Mouse (Mus musculus): ENCODE measurements around the gene Eefsec. TPM values are rescaled to one million over a fixed set of nuclear protein-coding genes. Genes with fewer than 3 reads are reported as not detected.

Gene Eefsec
- polyA plus RNA-seq, 1 experiment from 2014 or later = 32.8 TPM

DNA sequence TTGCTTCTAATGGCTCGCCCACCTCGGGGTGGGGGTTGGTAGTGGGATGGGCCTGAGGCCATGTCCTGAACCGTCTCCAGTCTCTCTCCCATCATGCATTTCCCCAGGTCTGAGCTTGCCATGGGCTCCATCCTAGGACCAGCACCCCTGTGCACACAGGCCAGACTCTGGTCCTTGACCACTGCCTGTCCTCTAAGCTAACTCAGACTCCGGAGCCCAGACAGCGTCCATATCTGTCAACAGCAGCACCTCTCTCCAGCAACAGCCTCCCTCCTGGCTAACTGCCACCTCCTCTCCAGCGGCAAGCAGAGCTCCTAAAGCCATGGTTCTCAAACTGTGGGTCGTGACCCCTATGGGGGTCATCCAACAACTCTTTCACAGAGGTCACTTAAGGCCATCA, 209.8 kb downstream of the Eefsec start:
- Histone ChIP-seq H3K9me3 (ENCODE audit: control insufficient read depth) (no peaks in the 10 kb centered on the region), H3K27ac (ENCODE audit: low read depth, low read length) (no peak overlapping the region), H3K4me1 (replicated peaks; ENCODE audit: control insufficient read depth, insufficient read depth, low read length) (no peaks in the 10 kb centered on the region), H3K4me3 (ENCODE audit: low read depth, low read length) (no peak overlapping the region), H3K27me3 (replicated peaks; ENCODE audit: control insufficient read depth, insufficient read depth, low read length) (peaks cover 9% of the 10 kb centered on the region; the same call in 1 of the 2 replicates), H3K4me2 (replicated peaks; ENCODE audit: low read depth) (no peak overlapping the region), H3K9ac (ENCODE audit: low read depth, low read length) (no peak overlapping the region), H3K36me3 (ENCODE audit: control insufficient read depth, insufficient read depth) (no peaks in the 10 kb centered on the region)
- ATAC-seq = no peak
- TF ChIP-seq CTCF (IDR thresholded peaks at IDR 0.05; ENCODE audit: low read depth) = no peak
- WGBS = 41% methylated on average over 7 of the region's 7 CpGs

DNA sequence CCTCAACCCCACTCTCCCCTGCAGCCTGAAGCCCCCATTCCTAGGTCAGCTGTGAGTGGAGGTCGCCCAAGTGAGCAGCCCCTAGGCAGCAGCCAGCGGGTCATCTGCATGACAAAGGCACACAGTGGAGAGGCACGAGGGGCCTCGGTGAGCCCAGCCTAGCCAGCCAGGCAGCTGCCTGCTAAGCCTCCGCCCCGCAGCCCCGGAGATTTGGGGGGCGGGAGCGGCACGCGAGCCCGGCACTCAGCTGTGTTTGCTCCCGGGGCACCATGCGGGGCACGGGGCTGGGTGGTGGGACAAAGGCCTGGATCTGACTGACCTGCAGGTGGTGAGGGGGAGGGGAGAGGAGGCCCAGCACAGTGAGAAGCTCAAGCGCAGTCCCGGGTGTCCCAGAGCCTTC, 210.4 kb downstream of the Eefsec start:
- no peaks in the 10 kb centered on the region for H3K4me1 ChIP-seq (replicated peaks; ENCODE audit: control insufficient read depth, insufficient read depth, low read length)
- no peaks in the 10 kb centered on the region for H3K9me3 ChIP-seq (ENCODE audit: control insufficient read depth)
- no peak overlapping the region for H3K4me3 ChIP-seq (ENCODE audit: low read depth, low read length)
- no peak overlapping the region for H3K4me2 ChIP-seq (replicated peaks; ENCODE audit: low read depth)
- H3K27ac ChIP-seq (ENCODE audit: low read depth, low read length) = no peak overlapping the region
- peaks cover 9% of the 10 kb centered on the region; the same call in 1 of the 2 replicates for H3K27me3 ChIP-seq (replicated peaks; ENCODE audit: control insufficient read depth, insufficient read depth, low read length)
- no peak for TF ChIP-seq CTCF (IDR thresholded peaks at IDR 0.05; ENCODE audit: low read depth)
- no peak for ATAC-seq
- H3K9ac ChIP-seq (ENCODE audit: low read depth, low read length) = no peak overlapping the region; the same call in 1 of the 2 replicates
- no peaks in the 10 kb centered on the region for H3K36me3 ChIP-seq (ENCODE audit: control insufficient read depth, insufficient read depth)
- WGBS = 8% methylated on average over 17 of the region's 17 CpGs

DNA sequence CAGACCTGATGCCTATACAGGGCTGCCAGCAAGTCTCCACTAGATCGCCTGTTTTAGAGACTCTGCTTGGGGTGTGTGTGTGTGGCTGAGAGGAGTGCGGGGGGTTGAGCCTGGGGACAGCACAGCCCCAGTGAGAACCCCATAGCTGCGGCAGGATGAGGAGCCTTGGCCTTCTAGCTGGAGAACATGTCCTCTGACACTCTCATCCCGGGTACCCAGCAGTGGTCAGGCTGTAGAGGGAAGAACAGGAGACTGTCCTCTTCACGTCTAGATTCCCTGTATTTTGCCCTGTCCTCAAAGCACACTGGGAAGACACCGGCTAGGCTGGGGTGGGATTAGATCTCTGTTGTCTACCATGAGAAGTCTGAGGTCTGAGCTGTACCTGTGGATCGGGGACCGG, 210.9 kb downstream of the Eefsec start:
- no peaks in the 10 kb centered on the region for H3K36me3 ChIP-seq (ENCODE audit: control insufficient read depth, insufficient read depth)
- peaks cover 9% of the 10 kb centered on the region; the same call in 1 of the 2 replicates for H3K27me3 ChIP-seq (replicated peaks; ENCODE audit: control insufficient read depth, insufficient read depth, low read length)
- no peaks in the 10 kb centered on the region for H3K9me3 ChIP-seq (ENCODE audit: control insufficient read depth)
- no peaks in the 10 kb centered on the region for H3K4me1 ChIP-seq (replicated peaks; ENCODE audit: control insufficient read depth, insufficient read depth, low read length)
- no peak overlapping the region for H3K4me2 ChIP-seq (replicated peaks; ENCODE audit: low read depth)
- no peak overlapping the region for H3K4me3 ChIP-seq (ENCODE audit: low read depth, low read length)
- no peak overlapping the region for H3K27ac ChIP-seq (ENCODE audit: low read depth, low read length)
- no peak for ATAC-seq
- 43% methylated on average over 8 of the region's 8 CpGs for WGBS
- no peak for TF ChIP-seq CTCF (IDR thresholded peaks at IDR 0.05; ENCODE audit: low read depth)
- no peak overlapping the region for H3K9ac ChIP-seq (ENCODE audit: low read depth, low read length)

DNA sequence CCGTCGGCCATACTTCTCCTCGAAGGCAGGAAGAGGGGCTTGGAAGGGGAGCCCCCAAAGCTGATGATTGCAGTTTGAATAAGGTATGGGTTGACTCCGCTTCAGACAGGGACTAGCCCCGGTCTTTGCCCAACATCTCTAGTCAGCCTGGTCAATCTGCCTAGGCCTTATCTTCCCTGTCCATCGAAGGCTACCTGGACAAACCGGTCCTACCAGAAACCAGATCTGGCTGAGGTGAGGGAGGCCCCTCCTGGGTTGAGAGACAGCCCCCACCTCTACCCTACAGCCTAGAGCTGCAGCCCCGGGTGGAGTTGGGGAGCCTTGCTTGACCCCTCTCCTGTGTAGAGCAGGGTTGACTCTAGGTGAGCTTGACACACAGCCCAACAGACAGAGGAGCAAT, 212.3 kb downstream of the Eefsec start:
- 46% methylated on average over 8 of the region's 8 CpGs for WGBS
- Histone ChIP-seq H3K27me3 (replicated peaks; ENCODE audit: control insufficient read depth, insufficient read depth, low read length) (peaks cover 9% of the 10 kb centered on the region; the same call in 1 of the 2 replicates), H3K4me1 (replicated peaks; ENCODE audit: control insufficient read depth, insufficient read depth, low read length) (no peaks in the 10 kb centered on the region), H3K27ac (ENCODE audit: low read depth, low read length) (no peak overlapping the region), H3K9ac (ENCODE audit: low read depth, low read length) (no peak overlapping the region), H3K36me3 (ENCODE audit: control insufficient read depth, insufficient read depth) (no peaks in the 10 kb centered on the region), H3K9me3 (ENCODE audit: control insufficient read depth) (no peaks in the 10 kb centered on the region), H3K4me2 (replicated peaks; ENCODE audit: low read depth) (no peak overlapping the region), H3K4me3 (ENCODE audit: low read depth, low read length) (no peak overlapping the region)
- ATAC-seq = no peak
- no peak for TF ChIP-seq CTCF (IDR thresholded peaks at IDR 0.05; ENCODE audit: low read depth)

DNA sequence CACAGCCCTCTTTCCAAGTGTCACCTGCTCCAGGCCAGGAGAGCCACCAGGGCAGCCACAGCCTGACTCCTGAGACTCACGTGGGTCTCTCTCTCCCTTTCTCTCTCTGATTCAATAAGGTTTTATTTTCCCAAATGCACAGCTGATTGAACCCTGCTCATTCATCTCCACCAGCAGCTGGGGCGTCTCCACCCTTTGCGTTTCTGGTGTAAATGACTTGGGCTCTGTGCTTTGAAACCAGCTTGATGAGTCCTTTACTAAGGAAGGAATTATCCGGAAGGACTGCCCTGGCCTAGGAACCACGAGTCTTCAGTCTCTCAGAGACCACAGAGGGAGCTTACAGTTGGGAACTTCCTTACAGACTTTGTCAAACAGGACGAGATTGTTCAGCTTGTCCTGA, 214.1 kb downstream of the Eefsec start:
- H3K4me3 ChIP-seq (ENCODE audit: low read depth, low read length) = no peak overlapping the region
- H3K36me3 ChIP-seq (ENCODE audit: control insufficient read depth, insufficient read depth) = no peaks in the 10 kb centered on the region
- WGBS = 69% methylated on average over 6 of the region's 6 CpGs
- no peak for TF ChIP-seq CTCF (IDR thresholded peaks at IDR 0.05; ENCODE audit: low read depth)
- peaks cover 11% of the 10 kb centered on the region; the same call in 1 of the 2 replicates for H3K27me3 ChIP-seq (replicated peaks; ENCODE audit: control insufficient read depth, insufficient read depth, low read length)
- no peak overlapping the region for H3K27ac ChIP-seq (ENCODE audit: low read depth, low read length)
- H3K9me3 ChIP-seq (ENCODE audit: control insufficient read depth) = no peaks in the 10 kb centered on the region
- no peak for ATAC-seq
- no peaks in the 10 kb centered on the region for H3K4me1 ChIP-seq (replicated peaks; ENCODE audit: control insufficient read depth, insufficient read depth, low read length)
- H3K9ac ChIP-seq (ENCODE audit: low read depth, low read length) = no peak overlapping the region
- H3K4me2 ChIP-seq (replicated peaks; ENCODE audit: low read depth) = no peak overlapping the region

DNA sequence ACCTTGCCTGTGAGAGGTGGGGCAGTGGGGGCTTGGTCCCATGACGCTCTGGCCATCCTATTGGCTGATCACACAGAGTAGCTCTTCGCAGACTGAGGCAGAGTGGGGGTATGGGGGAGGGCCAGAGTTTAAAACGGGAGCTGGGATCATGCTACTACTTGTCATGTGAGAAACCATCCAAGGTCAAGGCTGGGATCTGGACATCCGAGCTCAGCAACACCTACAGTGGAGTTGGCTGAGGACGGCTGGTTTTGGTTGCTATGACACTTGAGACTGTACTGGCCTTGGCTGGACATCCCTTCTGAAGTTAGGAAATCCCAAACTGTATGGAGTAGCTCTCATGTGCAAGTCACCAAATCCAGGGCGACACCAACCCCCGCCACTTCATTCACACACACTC, 214.5 kb downstream of the Eefsec start:
- no peak for ATAC-seq
- Histone ChIP-seq H3K9me3 (ENCODE audit: control insufficient read depth) (no peaks in the 10 kb centered on the region), H3K9ac (ENCODE audit: low read depth, low read length) (no peak overlapping the region), H3K27ac (ENCODE audit: low read depth, low read length) (no peak overlapping the region), H3K27me3 (replicated peaks; ENCODE audit: control insufficient read depth, insufficient read depth, low read length) (peaks cover 11% of the 10 kb centered on the region; the same call in 1 of the 2 replicates), H3K4me1 (replicated peaks; ENCODE audit: control insufficient read depth, insufficient read depth, low read length) (no peaks in the 10 kb centered on the region), H3K36me3 (ENCODE audit: control insufficient read depth, insufficient read depth) (no peaks in the 10 kb centered on the region), H3K4me2 (replicated peaks; ENCODE audit: low read depth) (no peak overlapping the region), H3K4me3 (ENCODE audit: low read depth, low read length) (no peak overlapping the region)
- WGBS = 85% methylated on average over 7 of the region's 7 CpGs
- no peak for TF ChIP-seq CTCF (IDR thresholded peaks at IDR 0.05; ENCODE audit: low read depth)

DNA sequence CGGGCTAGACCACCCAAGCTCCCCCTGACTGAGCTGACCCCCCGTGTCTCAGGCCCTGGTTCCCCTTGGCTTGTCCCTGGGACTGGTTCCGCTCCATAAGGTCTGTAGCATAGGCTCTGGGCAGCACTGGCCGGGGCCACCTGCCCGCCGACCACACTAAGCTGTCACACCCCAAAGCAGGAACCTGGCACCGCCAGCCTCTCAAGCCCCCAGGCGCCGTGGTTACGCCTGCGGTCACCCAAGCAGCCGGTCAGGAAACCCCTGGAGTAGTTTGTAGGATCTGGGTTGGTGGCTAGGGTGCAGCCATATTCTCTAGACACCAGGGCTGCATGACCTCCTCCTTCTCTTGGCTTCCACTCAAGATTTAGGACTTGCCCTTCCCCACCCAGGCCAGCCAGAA, 217.1 kb downstream of the Eefsec start:
- 89% methylated on average over 12 of the region's 12 CpGs for WGBS
- no peak overlapping the region for H3K4me2 ChIP-seq (replicated peaks; ENCODE audit: low read depth)
- TF ChIP-seq CTCF (IDR thresholded peaks at IDR 0.05; ENCODE audit: low read depth) = no peak
- no peak overlapping the region for H3K4me3 ChIP-seq (ENCODE audit: low read depth, low read length)
- no peaks in the 10 kb centered on the region for H3K4me1 ChIP-seq (replicated peaks; ENCODE audit: control insufficient read depth, insufficient read depth, low read length)
- peaks cover 2% of the 10 kb centered on the region; the same call in 1 of the 2 replicates for H3K27me3 ChIP-seq (replicated peaks; ENCODE audit: control insufficient read depth, insufficient read depth, low read length)
- H3K36me3 ChIP-seq (ENCODE audit: control insufficient read depth, insufficient read depth) = no peaks in the 10 kb centered on the region
- H3K27ac ChIP-seq (ENCODE audit: low read depth, low read length) = no peak overlapping the region
- no peak overlapping the region for H3K9ac ChIP-seq (ENCODE audit: low read depth, low read length)
- no peak for ATAC-seq
- H3K9me3 ChIP-seq (ENCODE audit: control insufficient read depth) = no peaks in the 10 kb centered on the region
